Mouse (Mus musculus) midbrain, embryonic 16.5 days (tissue): ENCODE measurements at regions not wholly inside any gene's neighbourhood (a gene's known extent, or its start where the extent isn't known, plus 50 kb on each side); places are given as distances from the start of the nearest gene placed in this dataset.
A peak's percentile ranks its signal among the peaks of the same experiment; 100 is the strongest.

ENCODE experiments used
- ATAC-seq: fragments of 200-750 bp; cut with Nextera tagmentation; 2 replicates; pipeline ENCODE4 v1.8.0; 2017; ENCODE audit warnings: moderate TSS enrichment
- H3K27ac ChIP-seq: fragments of 300-500 bp; sonication (generic); 2 replicates; pipeline ENCODE4 v1.5.1; 2014; ENCODE audit warnings: mild to moderate bottlenecking, low read length, mixed read lengths
- H3K27me3 ChIP-seq: fragments of 300-500 bp; sonication (generic); 2 replicates; pipeline ENCODE4 v1.6.1; 2014; ENCODE audit warnings: low read depth, low read length, mixed read lengths; ENCODE audit not compliant: control insufficient read depth, insufficient read depth
- H3K36me3 ChIP-seq: fragments of 300-500 bp; sonication (generic); 2 replicates; pipeline ENCODE4 v1.6.1; 2014; ENCODE audit warnings: mild to moderate bottlenecking, low read length, moderate library complexity, mixed read lengths; ENCODE audit not compliant: control insufficient read depth, insufficient read depth
- H3K4me1 ChIP-seq: fragments of 300-500 bp; sonication (generic); 2 replicates; pipeline ENCODE4 v1.6.1; 2014; ENCODE audit warnings: mild to moderate bottlenecking, low read length, mixed read lengths; ENCODE audit not compliant: control insufficient read depth, insufficient read depth
- H3K4me2 ChIP-seq: fragments of 300-500 bp; sonication (generic); 2 replicates; pipeline ENCODE4 v1.6.1; 2014; ENCODE audit warnings: mild to moderate bottlenecking, low read length, mixed read lengths
- H3K4me3 ChIP-seq: fragments of 300-500 bp; sonication (generic); 2 replicates; pipeline ENCODE4 v1.5.1; 2014; ENCODE audit warnings: low read depth, mild to moderate bottlenecking, low read length, moderate library complexity, mixed read lengths
- H3K9ac ChIP-seq: fragments of 300-500 bp; sonication (generic); 2 replicates; pipeline ENCODE4 v1.6.1; 2014; ENCODE audit warnings: low read depth, low read length, mixed read lengths
- H3K9me3 ChIP-seq: fragments of 300-500 bp; sonication (generic); replicated peaks from 2 replicates; pipeline ENCODE4 v1.6.1; 2014; ENCODE audit warnings: mild to moderate bottlenecking, low read length, mixed read lengths; ENCODE audit not compliant: control insufficient read depth, poor library complexity, severe bottlenecking
- WGBS: fragments of 180-500 bp; shearing (Covaris S2); extraction: QIAGEN DNeasy Blood & Tissue Kit; methylation state at CpG from one replicate; pipeline ENCODE4 v1.1.7; 2014; 5-methylcytosine and 5-hydroxymethylcytosine counted together

- no peak overlapping the region for H3K4me2 ChIP-seq
- H3K4me1 ChIP-seq: peaks cover 9% of the 10 kb centered on the region
- H3K27ac ChIP-seq: no peak overlapping the region
- H3K9me3 ChIP-seq: no peaks in the 10 kb centered on the region
- no peak for ATAC-seq
- 91% methylated on average over 4 of the region's 4 CpGs for WGBS
- H3K27me3 ChIP-seq: no peaks in the 10 kb centered on the region
- H3K4me3 ChIP-seq: no peak overlapping the region
- no peak overlapping the region for H3K9ac ChIP-seq
- H3K36me3 ChIP-seq: no peaks in the 10 kb centered on the region
Measured at GRCm38 (mm10) chr2:92739576-92739975, 140.1 kb downstream of the Chst1 start.

- no peaks in the 10 kb centered on the region for H3K9me3 ChIP-seq
- no peak overlapping the region for H3K9ac ChIP-seq
- H3K27ac ChIP-seq: no peak overlapping the region
- WGBS: 71% methylated on average over 4 of the region's 4 CpGs
- H3K36me3 ChIP-seq: no peaks in the 10 kb centered on the region
- H3K4me1 ChIP-seq: peaks cover 9% of the 10 kb centered on the region
- no peak overlapping the region for H3K4me3 ChIP-seq
- no peak overlapping the region for H3K4me2 ChIP-seq
- no peaks in the 10 kb centered on the region for H3K27me3 ChIP-seq
- ATAC-seq: no peak
Measured at GRCm38 (mm10) chr2:92740776-92741295, 141.3 kb downstream of the Chst1 start.

GRCm38 (mm10) chr2:92742025-92742424 is 142.5 kb downstream of the Chst1 start:
- Histone ChIP-seq H3K27ac (no peak overlapping the region), H3K4me1 (peaks cover 9% of the 10 kb centered on the region), H3K9ac (no peak overlapping the region), H3K4me3 (no peak overlapping the region), H3K4me2 (no peak overlapping the region), H3K36me3 (no peaks in the 10 kb centered on the region), H3K27me3 (no peaks in the 10 kb centered on the region), H3K9me3 (no peaks in the 10 kb centered on the region)
- WGBS: 81% methylated on average over 5 of the region's 5 CpGs
- ATAC-seq: no peak

GRCm38 (mm10) chr2:92742671-92743070 is 143.2 kb downstream of the Chst1 start:
- H3K4me1 ChIP-seq: peaks cover 9% of the 10 kb centered on the region
- H3K9me3 ChIP-seq: no peaks in the 10 kb centered on the region
- H3K27ac ChIP-seq: no peak overlapping the region
- no peaks in the 10 kb centered on the region for H3K36me3 ChIP-seq
- no peak overlapping the region for H3K4me3 ChIP-seq
- H3K27me3 ChIP-seq: no peaks in the 10 kb centered on the region
- ATAC-seq: no peak
- H3K4me2 ChIP-seq: no peak overlapping the region
- H3K9ac ChIP-seq: no peak overlapping the region

GRCm38 (mm10) chr2:92743152-92743551 is 143.6 kb downstream of the Chst1 start:
- H3K27ac ChIP-seq: no peak overlapping the region
- no peaks in the 10 kb centered on the region for H3K9me3 ChIP-seq
- H3K4me3 ChIP-seq: no peak overlapping the region
- H3K4me2 ChIP-seq: no peak overlapping the region
- H3K27me3 ChIP-seq: no peaks in the 10 kb centered on the region
- H3K9ac ChIP-seq: no peak overlapping the region
- H3K4me1 ChIP-seq: peaks cover 9% of the 10 kb centered on the region
- no peaks in the 10 kb centered on the region for H3K36me3 ChIP-seq
- WGBS: 36% methylated on average over 5 of the region's 5 CpGs
- no peak for ATAC-seq

- Histone ChIP-seq H3K4me1 (peaks cover 9% of the 10 kb centered on the region), H3K27me3 (no peaks in the 10 kb centered on the region), H3K27ac (no peak overlapping the region), H3K4me3 (no peak overlapping the region), H3K36me3 (no peaks in the 10 kb centered on the region), H3K4me2 (no peak overlapping the region), H3K9ac (no peak overlapping the region), H3K9me3 (no peaks in the 10 kb centered on the region)
- peak; percentile 30; the same call in 1 of the 2 replicates for ATAC-seq
- WGBS: 33% methylated on average over 5 of the region's 5 CpGs
Measured at GRCm38 (mm10) chr2:92743911-92744310, 144.4 kb downstream of the Chst1 start.

- Histone ChIP-seq H3K27me3 (no peaks in the 10 kb centered on the region), H3K36me3 (no peaks in the 10 kb centered on the region), H3K4me2 (no peak overlapping the region), H3K4me3 (no peak overlapping the region), H3K27ac (no peak overlapping the region), H3K4me1 (peaks cover 9% of the 10 kb centered on the region), H3K9me3 (no peaks in the 10 kb centered on the region), H3K9ac (no peak overlapping the region)
- 87% methylated on average over 2 of the region's 2 CpGs for WGBS
- ATAC-seq: no peak
Measured at GRCm38 (mm10) chr2:92747406-92747805, 147.9 kb downstream of the Chst1 start.

GRCm38 (mm10) chr2:92750116-92750515 is 150.6 kb downstream of the Chst1 start:
- no peaks in the 10 kb centered on the region for H3K36me3 ChIP-seq
- H3K9me3 ChIP-seq: no peaks in the 10 kb centered on the region
- ATAC-seq: no peak
- no peaks in the 10 kb centered on the region for H3K4me1 ChIP-seq
- no peaks in the 10 kb centered on the region for H3K27me3 ChIP-seq
- H3K9ac ChIP-seq: no peak overlapping the region
- no peak overlapping the region for H3K4me3 ChIP-seq
- WGBS: 48% methylated on average over 4 of the region's 4 CpGs
- H3K27ac ChIP-seq: no peak overlapping the region
- no peak overlapping the region for H3K4me2 ChIP-seq

GRCm38 (mm10) chr2:92750672-92751071 is 151.2 kb downstream of the Chst1 start:
- Histone ChIP-seq H3K27ac (no peak overlapping the region), H3K27me3 (no peaks in the 10 kb centered on the region), H3K4me2 (no peak overlapping the region), H3K4me3 (no peak overlapping the region), H3K4me1 (no peaks in the 10 kb centered on the region), H3K9ac (no peak overlapping the region), H3K9me3 (no peaks in the 10 kb centered on the region), H3K36me3 (no peaks in the 10 kb centered on the region)
- no peak for ATAC-seq
- WGBS: 63% methylated on average over 4 of the region's 4 CpGs
